Mouse (Mus musculus) left cerebral cortex, postnatal 10 days (tissue): ENCODE results near the gene Cdh4. TPM values are rescaled to one million over a fixed set of nuclear protein-coding genes. Genes with fewer than 3 reads are reported as not detected.

Source experiments
- DNase-seq, 2 experiments: peaks; one replicate each; pipeline ENCODE4 v3.0.0; 2021 to 2022; ENCODE audit warnings: low spot score in 2 of 2, mixed read lengths in 1 of 2; ENCODE audit errors: extremely low spot score in 1 of 2
- intact Hi-C: fragments of 180-260 bp; cut with DNase I; formaldehyde crosslinking; loops from one replicate; pipeline ENCODE4 v1.15.1; 2025
- total RNA-seq, 2 experiments: library from RNA; stranded (reverse); gene quantifications; 2 replicates each; pipeline ENCODE4 v1.2.3; 2021

The Cdh4 gene
- total RNA-seq, 2 experiments from 2014 or later: 36.4 to 41.2 TPM

GRCm38 (mm10) chr2:179921021-179921653 lies 478.9 kb downstream of the Cdh4 start:
- no peak for DNase-seq
- intact Hi-C loops: no loop called here

GRCm38 (mm10) chr2:179924038-179924437 lies 481.8 kb downstream of the Cdh4 start:
- intact Hi-C loops: no loop called here
- no peak for DNase-seq

- no peak for DNase-seq
- intact Hi-C loops: no loop called here
Observed at GRCm38 (mm10) chr2:179929166-179929565, 486.9 kb downstream of the Cdh4 start.

- intact Hi-C loops: no loop called here
Observed at GRCm38 (mm10) chr2:179931741-179932140, 489.5 kb downstream of the Cdh4 start.

GRCm38 (mm10) chr2:179934165-179934564 lies 491.9 kb downstream of the Cdh4 start:
- intact Hi-C loops: no loop called here
- DNase-seq: no peak

More at GRCm38 (mm10) chr2:179931741-179932140, 489.5 kb downstream of the Cdh4 start:
- DNase-seq: peak in 1 of 2 experiments; percentile 33

GRCm38 (mm10) chr2:179937091-179937490 lies 494.9 kb downstream of the Cdh4 start:
- DNase-seq: no peak
- intact Hi-C loops: no loop called here

- intact Hi-C loops: no loop called here
- no peak for DNase-seq
Observed at GRCm38 (mm10) chr2:179941696-179942095, 499.5 kb downstream of the Cdh4 start.

- DNase-seq: no peak
- intact Hi-C loops: no loop called here
Observed at GRCm38 (mm10) chr2:179945051-179945450, 502.8 kb downstream of the Cdh4 start.

GRCm38 (mm10) chr2:179946496-179946895 lies 504.3 kb downstream of the Cdh4 start:
- intact Hi-C loops: no loop called here
- no peak for DNase-seq

GRCm38 (mm10) chr2:179947607-179948006 lies 505.4 kb downstream of the Cdh4 start:
- intact Hi-C loops: no loop called here
- DNase-seq: no peak

GRCm38 (mm10) chr2:179948820-179949219 lies 506.6 kb downstream of the Cdh4 start:
- no peak for DNase-seq
- intact Hi-C loops: no loop called here
